Mouse (Mus musculus): ENCODE measurements around the gene Il13. TPM values are rescaled to one million over a fixed set of nuclear protein-coding genes. Genes with fewer than 3 reads are reported as not detected.

The Il13 gene
- total and polyA plus RNA-seq, 3 experiments = not detected

DNA sequence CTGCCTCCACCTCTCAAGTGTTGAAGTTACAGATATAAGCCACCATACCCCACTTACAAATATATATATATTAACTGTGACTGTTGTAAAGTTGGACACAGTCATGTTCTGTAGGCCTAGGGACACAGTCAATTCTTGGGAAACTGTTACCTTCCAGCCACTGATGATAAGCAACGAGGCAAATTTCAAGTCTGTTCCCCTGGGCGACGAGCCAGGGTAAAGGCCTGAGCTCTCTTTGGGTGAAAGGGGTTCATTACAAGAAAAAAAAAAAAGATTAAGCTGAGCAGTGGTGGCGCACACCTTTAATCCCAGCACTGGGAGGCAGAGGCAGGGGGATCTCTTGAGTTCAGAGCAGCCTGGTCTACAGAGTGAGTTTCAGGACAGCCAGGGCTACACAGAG, 14.4 kb downstream of the Il13 start (continued):
- no peak for TF ChIP-seq ELF1 (IDR thresholded peaks at IDR 0.05; ENCODE audit: low read depth, low read length)
- peak; percentile 53; the same call in 1 of the 2 replicates for TF ChIP-seq RCOR1 (IDR thresholded peaks at IDR 0.05; ENCODE audit: low read depth, low read length)
- TF ChIP-seq ZC3H11A (IDR thresholded peaks at IDR 0.05; ENCODE audit: low read depth, low read length) = no peak
- TF ChIP-seq GABPA (IDR thresholded peaks at IDR 0.05; ENCODE audit: low read depth, low read length) = no peak
- TF ChIP-seq MYB (IDR thresholded peaks at IDR 0.05; ENCODE audit: low read depth, low read length) = 0 out of 2 replicates have a peak, but pooled peaks have one; percentile 6
- peak; percentile 62; the same call in 1 of the 2 replicates for TF ChIP-seq TBP (IDR thresholded peaks at IDR 0.05; ENCODE audit: low read depth, low read length)
- TF ChIP-seq ZNF384 (IDR thresholded peaks at IDR 0.05; ENCODE audit: low read depth, low read length) = peak; percentile 94
- no peak for TF ChIP-seq BHLHE40 (IDR thresholded peaks at IDR 0.05; ENCODE audit: borderline replicate concordance, low read depth, low read length)
- TF ChIP-seq UBTF (IDR thresholded peaks at IDR 0.05; ENCODE audit: borderline replicate concordance, insufficient read depth, low read depth, low read length) = no peak
- peak; percentile 42; the same call in 1 of the 2 replicates for TF ChIP-seq TCF12 (IDR thresholded peaks at IDR 0.05; ENCODE audit: low read depth, low read length)
- TF ChIP-seq SIN3A (IDR thresholded peaks at IDR 0.05; ENCODE audit: low read length) = 0 out of 2 replicates have a peak, but pooled peaks have one; percentile 46
- TF ChIP-seq TAL1 (IDR thresholded peaks at IDR 0.05; ENCODE audit: low read length) = no peak

GRCm38 (mm10) chr11:53619428-53619827, 15.1 kb downstream of the Il13 start:
- H3K9ac ChIP-seq (ENCODE audit: control insufficient read depth, low read depth, low read length, poor library complexity, severe bottlenecking) = peak overlapping the region; percentile 37
- peaks cover 0 to 63% of the 10 kb centered on the region in 2 experiments; a peak in 2 of 4 replicates for H3K36me3 ChIP-seq (ENCODE audit: control insufficient read depth in 1 of 2, insufficient read depth in 2 of 2, low read length in 2 of 2)
- peak overlapping the region; percentile 67 for H3K27ac ChIP-seq (ENCODE audit: control insufficient read depth, low read depth, low read length)
- no peaks in the 10 kb centered on the region for H3K27me3 ChIP-seq (ENCODE audit: control insufficient read depth in 1 of 2, insufficient read depth in 2 of 2, low read length in 2 of 2)
- peak overlapping the region in 1 of 2 experiments; percentile 6; a peak in 1 of 4 replicates for H3K4me3 ChIP-seq (ENCODE audit: control insufficient read depth in 1 of 2, insufficient read depth in 1 of 2, low read depth in 2 of 2, low read length in 2 of 2)
- peaks cover 22% of the 10 kb centered on the region for H3K79me2 ChIP-seq (ENCODE audit: control insufficient read depth, insufficient read depth, low read length, poor library complexity)
- H3K9me3 ChIP-seq (replicated peaks; ENCODE audit: insufficient read depth, low read length) = no peaks in the 10 kb centered on the region
- peaks cover 56 to 72% of the 10 kb centered on the region in 2 experiments for H3K4me1 ChIP-seq (ENCODE audit: control insufficient read depth in 1 of 2, insufficient read depth in 2 of 2, low read length in 2 of 2)
- peak; percentile 85 for DNase-seq (ENCODE audit: low read depth, low spot score)
- TF ChIP-seq SIN3A (IDR thresholded peaks at IDR 0.05; ENCODE audit: low read length) (no peak), KAT2A (conservative IDR thresholded peaks at IDR 0.05; ENCODE audit: low read depth, low read length) (no peak), ZKSCAN1 (IDR thresholded peaks at IDR 0.05; ENCODE audit: low read depth, low read length) (no peak), POLR2AphosphoS5 (IDR thresholded peaks at IDR 0.05; ENCODE audit: borderline replicate concordance, low read depth, low read length) (no peak), GABPA (IDR thresholded peaks at IDR 0.05; ENCODE audit: low read depth, low read length) (no peak), MAX (IDR thresholded peaks at IDR 0.05; ENCODE audit: low read length) (no peak), USF2 (IDR thresholded peaks at IDR 0.05; ENCODE audit: borderline replicate concordance in 1 of 2, insufficient read depth in 1 of 2, low read depth in 1 of 2, low read length in 2 of 2) (no peak), MEF2A (IDR thresholded peaks at IDR 0.05; ENCODE audit: extremely low read depth, insufficient replicate concordance, low read depth, low read length, poor library complexity, severe bottlenecking) (no peak), ELF1 (IDR thresholded peaks at IDR 0.05; ENCODE audit: low read depth, low read length) (no peak), POLR2A (IDR thresholded peaks at IDR 0.05; ENCODE audit: control insufficient read depth in 1 of 2, insufficient read depth in 1 of 2, low read depth in 1 of 2, low read length in 2 of 2, poor library complexity in 1 of 2) (no peak), NRF1 (IDR thresholded peaks at IDR 0.05; ENCODE audit: insufficient read depth, low read depth, low read length, poor library complexity, severe bottlenecking) (no peak), MAZ (IDR thresholded peaks at IDR 0.05; ENCODE audit: low read depth, low read length) (peak; percentile 77; the same call in 1 of the 2 replicates), MYC (IDR thresholded peaks at IDR 0.05; ENCODE audit: low read depth, low read length) (no peak), JUND (IDR thresholded peaks at IDR 0.05; ENCODE audit: low read depth, low read length) (no peak), TAL1 (IDR thresholded peaks at IDR 0.05; ENCODE audit: low read length) (peak; percentile 82), TCF12 (IDR thresholded peaks at IDR 0.05; ENCODE audit: low read depth, low read length) (peak; percentile 79; the same call in 1 of the 2 replicates), RAD21 (IDR thresholded peaks at IDR 0.05; ENCODE audit: low read depth, low read length) (no peak), ZC3H11A (IDR thresholded peaks at IDR 0.05; ENCODE audit: low read depth, low read length) (no peak), RCOR1 (IDR thresholded peaks at IDR 0.05; ENCODE audit: low read depth, low read length) (no peak), E2F4 (IDR thresholded peaks at IDR 0.05; ENCODE audit: borderline replicate concordance, low read depth, low read length) (no peak), TBP (IDR thresholded peaks at IDR 0.05; ENCODE audit: low read depth, low read length) (peak; percentile 48), NELFE (IDR thresholded peaks at IDR 0.05; ENCODE audit: low read depth, low read length) (no peak), MAFK (IDR thresholded peaks at IDR 0.05; ENCODE audit: borderline replicate concordance, low read depth, low read length) (no peak), GATA1 (IDR thresholded peaks at IDR 0.05; ENCODE audit: low read depth, low read length) (peak; percentile 35; the same call in 1 of the 2 replicates), MYB (IDR thresholded peaks at IDR 0.05; ENCODE audit: low read depth, low read length) (peak; percentile 42; the same call in 1 of the 2 replicates), CTCF (IDR thresholded peaks at IDR 0.05 in 2 of 3, conservative IDR thresholded peaks at IDR 0.05 in 1 of 3; ENCODE audit: control insufficient read depth in 1 of 3, insufficient read depth in 1 of 3, low read depth in 2 of 3, low read length in 3 of 3, poor library complexity in 1 of 3, severe bottlenecking in 1 of 3) (no peak), ETS1 (IDR thresholded peaks at IDR 0.05; ENCODE audit: low read depth, low read length) (peak; percentile 59; the same call in 1 of the 2 replicates), UBTF (IDR thresholded peaks at IDR 0.05; ENCODE audit: borderline replicate concordance, insufficient read depth, low read depth, low read length) (no peak), SMC3 (IDR thresholded peaks at IDR 0.05; ENCODE audit: low read depth, low read length) (no peak), CHD1 (IDR thresholded peaks at IDR 0.05; ENCODE audit: low read depth, low read length) (no peak)
